Mouse (Mus musculus) spleen, embryonic (tissue): ENCODE data around the gene Prkci.

Experiments
- CTCF ChIA-PET: fragments of 350-600 bp; sonication (Branson Sonifier 250); formaldehyde crosslinking; loops from one replicate; lab custom pipeline; 2022; lab: Charles Lee

The Prkci gene

GRCm38 (mm10) chr3:30994859-30995258, 688 bp upstream of the Prkci start:
- CTCF ChIA-PET = interaction anchor here (0.7 kb wide), 1 partner anchor 21 kb away, joined by 3 read pairs; no protein-coding TSS in a partner anchor

GRCm38 (mm10) chr3:30995899-30996687, 546 bp downstream of the Prkci start:
- CTCF ChIA-PET = no interaction called here

- CTCF ChIA-PET = no interaction called here
Observed at GRCm38 (mm10) chr3:30996688-30997014, 1.1 kb downstream of the Prkci start.

- CTCF ChIA-PET = no interaction called here
Observed at GRCm38 (mm10) chr3:30999401-31000017, 4.0 kb downstream of the Prkci start.

- CTCF ChIA-PET = no interaction called here
Observed at GRCm38 (mm10) chr3:31000018-31000407, 4.5 kb downstream of the Prkci start.

- CTCF ChIA-PET = no interaction called here
Observed at GRCm38 (mm10) chr3:31001048-31001676, 5.6 kb downstream of the Prkci start.

GRCm38 (mm10) chr3:31004320-31005209, 9.0 kb downstream of the Prkci start:
- CTCF ChIA-PET = no interaction called here

GRCm38 (mm10) chr3:31014374-31014773, 18.8 kb downstream of the Prkci start:
- CTCF ChIA-PET = no interaction called here

- CTCF ChIA-PET = interaction anchor here (0.5 kb wide), 1 partner anchor 422 kb away, joined by 4 read pairs; no protein-coding TSS in a partner anchor
Observed at GRCm38 (mm10) chr3:31015682-31016443, 20.3 kb downstream of the Prkci start.

GRCm38 (mm10) chr3:31016594-31017196, 21.1 kb downstream of the Prkci start:
- CTCF ChIA-PET = interaction anchor here (0.5 to 0.6 kb wide), 2 partner anchors 423 to 436 kb away, joined by 3 to 4 read pairs; no protein-coding TSS in a partner anchor

GRCm38 (mm10) chr3:31017652-31018051, 22.1 kb downstream of the Prkci start:
- CTCF ChIA-PET = interaction anchor here (0.6 kb wide), 1 partner anchor 437 kb away, joined by 3 read pairs; no protein-coding TSS in a partner anchor

GRCm38 (mm10) chr3:31019287-31019686, 23.7 kb downstream of the Prkci start:
- CTCF ChIA-PET = no interaction called here

GRCm38 (mm10) chr3:31019793-31020447, 24.4 kb downstream of the Prkci start:
- CTCF ChIA-PET = no interaction called here

- CTCF ChIA-PET = no interaction called here
Observed at GRCm38 (mm10) chr3:31020656-31021055, 25.1 kb downstream of the Prkci start.

- CTCF ChIA-PET = interaction anchor here (0.7 kb wide), 1 partner anchor 1468 kb away, joined by 3 read pairs; no protein-coding TSS in a partner anchor
Observed at GRCm38 (mm10) chr3:31022895-31023436, 27.4 kb downstream of the Prkci start.

- CTCF ChIA-PET = no interaction called here
Observed at GRCm38 (mm10) chr3:31027718-31028117, 32.2 kb downstream of the Prkci start.

- CTCF ChIA-PET = no interaction called here
Observed at GRCm38 (mm10) chr3:31031621-31032020, 36.1 kb downstream of the Prkci start.

GRCm38 (mm10) chr3:31033644-31034043, 38.1 kb downstream of the Prkci start:
- CTCF ChIA-PET = no interaction called here

GRCm38 (mm10) chr3:31037851-31038250, 42.3 kb downstream of the Prkci start:
- CTCF ChIA-PET = no interaction called here
